Mouse (Mus musculus): Measurements from ENCODE around the gene Olfr1532-ps1. TPM values are rescaled to one million over a fixed set of nuclear protein-coding genes. Genes with fewer than 3 reads are reported as not detected.

Olfr1532-ps1 gene
- not detected in 2 replicates for polyA plus RNA-seq (2012; ENCODE audit: low replicate concordance)

GRCm38 (mm10) chr7:106907676-106908075 is at the start of gene Olfr1532-ps1:
Olfr1532-ps1 (plus strand) TSS chr7:106908001.

GRCm38 (mm10) chr7:106862885-106863284 is 44.9 kb upstream of the Olfr1532-ps1 start, which contains the start of gene Olfr704:
Olfr704 (plus strand) TSS chr7:106863185.

GRCm38 (mm10) chr7:106876791-106877190 is 31.0 kb upstream of the Olfr1532-ps1 start, which contains the start of gene Olfr705:
Olfr705 (minus strand) TSS chr7:106876891.

GRCm38 (mm10) chr7:106888062-106888461 is 19.7 kb upstream of the Olfr1532-ps1 start, which contains the start of gene Olfr706:
Olfr706 (minus strand) TSS chr7:106888162.

GRCm38 (mm10) chr7:106901141-106901540 is 6.7 kb upstream of the Olfr1532-ps1 start, which contains the start of gene Olfr707:
Olfr707 (minus strand) TSS chr7:106901241.

GRCm38 (mm10) chr7:106932119-106932518 is 24.3 kb downstream of the Olfr1532-ps1 start, which contains the start of gene Olfr709-ps1:
Olfr709-ps1 (minus strand) TSS chr7:106932219.

GRCm38 (mm10) chr7:106948212-106948611 is 40.4 kb downstream of the Olfr1532-ps1 start, which contains the start of gene Olfr710:
Olfr710 (minus strand) TSS chr7:106948312.

GRCm38 (mm10) chr7:106963837-106964236 is 56.0 kb downstream of the Olfr1532-ps1 start, which contains the start of gene Olfr6:
Olfr6 (minus strand) TSS chr7:106963937.

Other genes with a start within 250 kb of the Olfr1532-ps1 start
- not detected in 2 replicates for gene Olfr693, start 227.4 kb upstream of the Olfr1532-ps1 start, polyA plus RNA-seq (2012; ENCODE audit: low replicate concordance)
- not detected in 2 replicates for gene Olfr694, start 216.2 kb upstream of the Olfr1532-ps1 start, polyA plus RNA-seq (2012; ENCODE audit: low replicate concordance)
- gene Olfr695, start 191.6 kb upstream of the Olfr1532-ps1 start, polyA plus RNA-seq (2012; ENCODE audit: low replicate concordance): not detected in 2 replicates
- gene Olfr697, start 165.6 kb upstream of the Olfr1532-ps1 start, polyA plus RNA-seq (2012; ENCODE audit: low replicate concordance): not detected in 2 replicates
- not detected in 2 replicates for gene Olfr698, start 152.6 kb upstream of the Olfr1532-ps1 start, polyA plus RNA-seq (2012; ENCODE audit: low replicate concordance)
- 0.06 TPM in 1 of 2 replicates, not detected in the other for gene Olfr699, start 114.8 kb upstream of the Olfr1532-ps1 start, polyA plus RNA-seq (2012; ENCODE audit: low replicate concordance)
- not detected in 2 replicates for gene Olfr700, start 99.2 kb upstream of the Olfr1532-ps1 start, polyA plus RNA-seq (2012; ENCODE audit: low replicate concordance)
- not detected in 2 replicates for gene Olfr701, start 93.9 kb upstream of the Olfr1532-ps1 start, polyA plus RNA-seq (2012; ENCODE audit: low replicate concordance)
- gene Olfr702, start 74.1 kb upstream of the Olfr1532-ps1 start, polyA plus RNA-seq (2012; ENCODE audit: low replicate concordance): not detected in 2 replicates
- gene Olfr703, start 64.6 kb upstream of the Olfr1532-ps1 start, polyA plus RNA-seq (2012; ENCODE audit: low replicate concordance): not detected in 2 replicates
- gene Olfr704, start 44.8 kb upstream of the Olfr1532-ps1 start, polyA plus RNA-seq (2012; ENCODE audit: low replicate concordance): not detected in 2 replicates
- gene Olfr705, start 31.1 kb upstream of the Olfr1532-ps1 start, polyA plus RNA-seq (2012; ENCODE audit: low replicate concordance): not detected in 2 replicates
- not detected in 2 replicates for gene Olfr706, start 19.8 kb upstream of the Olfr1532-ps1 start, polyA plus RNA-seq (2012; ENCODE audit: low replicate concordance)
- gene Olfr707, start 6.8 kb upstream of the Olfr1532-ps1 start, polyA plus RNA-seq (2012; ENCODE audit: low replicate concordance): not detected in 2 replicates
- gene Olfr709-ps1, start 24.2 kb downstream of the Olfr1532-ps1 start, polyA plus RNA-seq (2012; ENCODE audit: low replicate concordance): not detected in 2 replicates
- gene Olfr710, start 40.3 kb downstream of the Olfr1532-ps1 start, polyA plus RNA-seq (2012; ENCODE audit: low replicate concordance): not detected in 2 replicates
- not detected in 2 replicates for gene Olfr6, start 55.9 kb downstream of the Olfr1532-ps1 start, polyA plus RNA-seq (2012; ENCODE audit: low replicate concordance)
- not detected in 2 replicates for gene Olfr711, start 67.5 kb downstream of the Olfr1532-ps1 start, polyA plus RNA-seq (2012; ENCODE audit: low replicate concordance)
- not detected in 2 replicates for gene Olfr2, start 98.1 kb downstream of the Olfr1532-ps1 start, polyA plus RNA-seq (2012; ENCODE audit: low replicate concordance)
- gene Olfr713, start 123.2 kb downstream of the Olfr1532-ps1 start, polyA plus RNA-seq (2012; ENCODE audit: low replicate concordance): not detected in 2 replicates
- gene Olfr714, start 163.0 kb downstream of the Olfr1532-ps1 start, polyA plus RNA-seq (2012; ENCODE audit: low replicate concordance): not detected in 2 replicates
- gene Olfr17, start 185.2 kb downstream of the Olfr1532-ps1 start, polyA plus RNA-seq (2012; ENCODE audit: low replicate concordance): not detected in 2 replicates
- gene Olfr715b, start 202.4 kb downstream of the Olfr1532-ps1 start, polyA plus RNA-seq (2012; ENCODE audit: low replicate concordance): not detected in 2 replicates
- gene Olfr715, start 223.1 kb downstream of the Olfr1532-ps1 start, polyA plus RNA-seq (2012; ENCODE audit: low replicate concordance): not detected in 2 replicates
- gene Olfr716, start 230.3 kb downstream of the Olfr1532-ps1 start, polyA plus RNA-seq (2012; ENCODE audit: low replicate concordance): not detected in 2 replicates

Data from leukemia stem cell, adult 10-12 weeks (primary cell).